Mouse (Mus musculus): Measurements from ENCODE around the gene Med16. TPM values are rescaled to one million over a fixed set of nuclear protein-coding genes. Genes with fewer than 3 reads are reported as not detected.

Med16 gene
- 32.0 and 38.4 TPM in 2 replicates for total RNA-seq (2021)
- long read RNA-seq, experiment 1, transcript Med16-204 (15 exons, 2,950 nt), result major isoform, 57 of 83 reads
- long read RNA-seq, experiment 1, partial matches to known transcripts, result 15 of 83 reads
- long read RNA-seq, experiment 1, other reads (novel, unspliced or antisense), result 9 of 83 reads
- long read RNA-seq, experiment 2, transcript Med16-204 (15 exons, 2,950 nt), result major isoform, 44 of 61 reads
- long read RNA-seq, experiment 2, partial matches to known transcripts, result 12 of 61 reads
- long read RNA-seq, experiment 2, other reads (novel, unspliced or antisense), result 3 of 61 reads

- DNase-seq, result peak; percentile 98
Measured at GRCm38 (mm10) chr10:79908167-79909091, at the start of gene Med16. Gene Med16, minus strand, starts transcription at chr10:79908923.

GRCm38 (mm10) chr10:79958140-79958816 lies 49.6 kb upstream of the Med16 start:
- DNase-seq, result peak; percentile 91

GRCm38 (mm10) chr10:79956643-79957154 lies 48.0 kb upstream of the Med16 start:
- no peak for DNase-seq

GRCm38 (mm10) chr10:79955691-79956090 lies 47.0 kb upstream of the Med16 start:
- DNase-seq, result no peak

- peak; percentile 56 for DNase-seq
Measured at GRCm38 (mm10) chr10:79953946-79954345, 45.2 kb upstream of the Med16 start.

- DNase-seq, result no peak
Measured at GRCm38 (mm10) chr10:79950661-79951060, 41.9 kb upstream of the Med16 start.

- DNase-seq, result no peak
Measured at GRCm38 (mm10) chr10:79949873-79950272, 41.1 kb upstream of the Med16 start.

GRCm38 (mm10) chr10:79947502-79947901 lies 38.8 kb upstream of the Med16 start:
- no peak for DNase-seq

GRCm38 (mm10) chr10:79946752-79947322 lies 38.1 kb upstream of the Med16 start:
- DNase-seq, result no peak

GRCm38 (mm10) chr10:79945507-79946234 lies 36.9 kb upstream of the Med16 start:
- DNase-seq, result no peak

GRCm38 (mm10) chr10:79943471-79943901 lies 34.8 kb upstream of the Med16 start:
- DNase-seq, result no peak

- no peak for DNase-seq
Measured at GRCm38 (mm10) chr10:79942988-79943387, 34.3 kb upstream of the Med16 start.

- DNase-seq, result peak; percentile 39
Measured at GRCm38 (mm10) chr10:79940749-79941148, 32.0 kb upstream of the Med16 start.

- no peak for DNase-seq
Measured at GRCm38 (mm10) chr10:79937775-79938526, 29.2 kb upstream of the Med16 start.

GRCm38 (mm10) chr10:79936911-79937441 lies 28.3 kb upstream of the Med16 start:
- DNase-seq, result peak; percentile 96

GRCm38 (mm10) chr10:79936284-79936910 lies 27.7 kb upstream of the Med16 start:
- peak; percentile 41 for DNase-seq

- no peak for DNase-seq
Measured at GRCm38 (mm10) chr10:79934794-79935569, 26.3 kb upstream of the Med16 start.

- DNase-seq, result peak; percentile 87
Measured at GRCm38 (mm10) chr10:79934272-79934721, 25.6 kb upstream of the Med16 start.

GRCm38 (mm10) chr10:79933861-79934260 lies 25.1 kb upstream of the Med16 start:
- DNase-seq, result no peak
